Mouse (Mus musculus): ENCODE measurements around the gene Aldoc. TPM values are rescaled to one million over a fixed set of nuclear protein-coding genes. Genes with fewer than 3 reads are reported as not detected.

Gene Aldoc
- total RNA-seq, 1 experiment from 2014 or later: 8.7 TPM

Other genes with a start within 250 kb of the Aldoc start
- gene Eral1, start 242.6 kb upstream of the Aldoc start, total RNA-seq (2017): 28.3 and 28.5 TPM in 2 replicates
- 3.2 and 5.6 TPM in 2 replicates for gene Fam222b, start 228.3 kb upstream of the Aldoc start, total RNA-seq (2017)
- 13.5 and 16.3 TPM in 2 replicates for gene Traf4, start 157.4 kb upstream of the Aldoc start, total RNA-seq (2017)
- 4.6 and 4.8 TPM in 2 replicates for gene Nek8, start 146.3 kb upstream of the Aldoc start, total RNA-seq (2017)
- gene Tlcd1, start 146.3 kb upstream of the Aldoc start, total RNA-seq (2017): 4.7 and 5.2 TPM in 2 replicates
- gene Rpl23a, start 139.4 kb upstream of the Aldoc start, total RNA-seq (2017): 3,301 and 3,769 TPM in 2 replicates
- gene Rab34, start 134.5 kb upstream of the Aldoc start, total RNA-seq (2017): 1.1 and 3.2 TPM in 2 replicates
- 0.44 and 1.5 TPM in 2 replicates for gene Proca1, start 129.6 kb upstream of the Aldoc start, total RNA-seq (2017)
- 38.1 and 54.2 TPM in 2 replicates for gene Sdf2, start 77.2 kb upstream of the Aldoc start, total RNA-seq (2017)
- 45.6 and 51.3 TPM in 2 replicates for gene Supt6, start 77.0 kb upstream of the Aldoc start, total RNA-seq (2017)
- 83.7 and 92.7 TPM in 2 replicates for gene 2610507B11Rik, start 61.2 kb upstream of the Aldoc start, total RNA-seq (2017)
- 0.38 TPM in 1 of 2 replicates, not detected in the other for gene BC030499, start 32.1 kb upstream of the Aldoc start, total RNA-seq (2017)
- gene Spag5, start 21.4 kb upstream of the Aldoc start, total RNA-seq (2017): 39.9 and 49.1 TPM in 2 replicates
- 9.9 and 10.1 TPM in 2 replicates for gene Pigs, start 5.4 kb downstream of the Aldoc start, total RNA-seq (2017)
- 17.4 and 29.9 TPM in 2 replicates for gene Unc119, start 20.5 kb downstream of the Aldoc start, total RNA-seq (2017)
- gene Foxn1, start 63.6 kb downstream of the Aldoc start, total RNA-seq (2017): not detected in 2 replicates
- 0.13 TPM in 1 of 2 replicates, not detected in the other for gene Slc13a2, start 99.2 kb downstream of the Aldoc start, total RNA-seq (2017)
- gene Slc46a1, start 142.7 kb downstream of the Aldoc start, total RNA-seq (2017): 0.25 and 1.3 TPM in 2 replicates
- 0.45 TPM in 1 of 2 replicates, not detected in the other for gene Sarm1, start 174.8 kb downstream of the Aldoc start, total RNA-seq (2017)
- gene Vtn, start 176.1 kb downstream of the Aldoc start, total RNA-seq (2017): not detected in 2 replicates
- not detected in 2 replicates for gene Sebox, start 180.5 kb downstream of the Aldoc start, total RNA-seq (2017)
- 26.0 and 27.9 TPM in 2 replicates for gene Tmem199, start 189.2 kb downstream of the Aldoc start, total RNA-seq (2017)
- gene Poldip2, start 189.2 kb downstream of the Aldoc start, total RNA-seq (2017): 59.5 and 60.7 TPM in 2 replicates
- 3.9 and 5.2 TPM in 2 replicates for gene Tnfaip1, start 213.4 kb downstream of the Aldoc start, total RNA-seq (2017)
- gene Ift20, start 213.4 kb downstream of the Aldoc start, total RNA-seq (2017): 155 and 159 TPM in 2 replicates
- 23.8 and 26.0 TPM in 2 replicates for gene Tmem97, start 227.8 kb downstream of the Aldoc start, total RNA-seq (2017)